Mouse (Mus musculus): Measurements from ENCODE around the gene Tspan13.

Gene Tspan13

GRCm38 (mm10) chr12:36030660-36031363 lies 11.5 kb downstream of the Tspan13 start:
- no peak for DNase-seq

DNA sequence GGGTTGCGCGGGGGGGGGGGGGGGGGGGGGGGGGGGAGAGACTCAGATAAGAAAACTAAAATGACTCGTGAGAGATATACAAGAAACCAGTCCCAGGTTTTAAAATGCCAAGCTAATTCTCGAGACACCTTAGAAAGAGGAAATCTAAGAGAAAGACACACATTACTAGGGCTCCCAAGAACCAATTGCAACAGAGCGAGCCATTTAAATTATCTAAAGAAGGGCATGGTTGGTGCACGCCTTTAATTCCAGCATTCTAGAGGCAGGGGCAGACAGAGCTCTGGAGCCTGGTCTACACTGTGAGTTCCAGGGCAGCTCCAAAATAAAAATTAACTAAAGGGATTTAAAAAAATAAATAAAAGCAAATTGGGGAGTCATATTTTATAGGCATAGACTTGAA lies 12.6 kb downstream of the Tspan13 start:
- DNase-seq: no peak

DNA sequence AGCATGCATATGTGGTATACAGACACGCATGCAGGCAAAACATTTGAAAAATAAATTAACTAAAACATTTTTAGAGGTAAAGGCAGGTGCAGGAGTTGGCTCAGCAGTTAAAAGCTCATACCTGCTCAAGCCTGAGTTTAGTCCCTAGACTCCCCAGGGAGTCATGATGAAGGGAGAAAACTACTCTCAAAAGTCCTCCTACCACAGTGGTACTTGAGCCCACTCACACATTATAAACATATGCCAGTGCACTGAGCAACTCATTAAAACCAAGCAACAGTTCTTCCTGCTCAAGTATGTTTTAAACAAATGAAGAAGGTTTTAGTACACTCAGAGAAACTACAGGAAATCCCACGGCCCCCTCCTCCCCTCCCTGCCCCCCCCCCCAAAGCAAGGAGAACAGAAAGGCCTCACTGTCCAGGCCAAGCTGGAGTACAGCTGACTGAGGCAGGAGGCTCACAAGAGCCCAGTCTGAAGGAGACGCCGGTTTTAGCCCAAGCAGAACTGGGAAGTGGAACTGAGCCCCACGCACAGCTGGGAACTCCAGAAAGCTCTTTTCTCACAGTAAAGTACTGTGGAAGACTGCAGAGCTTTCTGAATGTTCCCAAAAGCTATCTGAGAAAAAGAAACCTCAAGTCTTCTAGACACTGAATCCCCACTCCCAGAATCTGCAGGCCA lies 13.2 kb downstream of the Tspan13 start:
- peak in 1 of 2 experiments; percentile 21 for DNase-seq

DNA sequence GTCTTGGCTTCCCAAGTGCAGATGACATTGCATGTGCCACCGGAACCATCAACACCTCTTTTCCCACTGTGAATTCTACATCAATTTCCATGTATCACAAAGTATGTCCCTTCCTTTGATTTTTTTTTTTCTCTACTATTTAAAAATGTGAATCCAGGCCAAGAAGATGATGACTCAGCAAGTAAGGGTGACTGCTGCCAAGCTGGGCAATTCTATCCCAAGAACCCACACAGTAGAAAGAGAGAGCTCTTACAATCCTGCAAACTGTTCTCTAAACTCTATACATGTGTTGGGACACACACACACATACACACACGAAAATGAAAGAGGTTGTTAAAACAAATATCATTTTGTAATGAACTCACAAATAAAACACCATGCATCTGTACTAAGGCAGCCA lies 15.1 kb downstream of the Tspan13 start:
- no peak for DNase-seq

DNA sequence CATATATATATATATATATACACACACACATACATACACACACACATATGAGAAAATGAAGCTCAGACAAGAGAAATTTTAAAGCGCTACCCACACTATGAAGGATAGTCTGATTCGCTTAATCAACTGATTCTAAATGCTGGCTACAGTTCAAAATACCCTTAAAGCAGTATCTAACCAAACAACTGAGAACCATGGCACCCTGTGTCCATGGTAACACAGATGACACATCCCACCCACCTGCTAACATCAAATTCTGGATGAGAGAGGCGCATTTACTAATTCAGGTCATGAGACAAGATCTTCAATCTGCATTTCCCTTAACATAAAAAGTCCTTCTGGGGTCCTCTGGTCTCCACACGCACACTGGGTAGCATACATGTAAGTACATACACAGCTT lies 16.2 kb downstream of the Tspan13 start:
- no peak for DNase-seq

DNA sequence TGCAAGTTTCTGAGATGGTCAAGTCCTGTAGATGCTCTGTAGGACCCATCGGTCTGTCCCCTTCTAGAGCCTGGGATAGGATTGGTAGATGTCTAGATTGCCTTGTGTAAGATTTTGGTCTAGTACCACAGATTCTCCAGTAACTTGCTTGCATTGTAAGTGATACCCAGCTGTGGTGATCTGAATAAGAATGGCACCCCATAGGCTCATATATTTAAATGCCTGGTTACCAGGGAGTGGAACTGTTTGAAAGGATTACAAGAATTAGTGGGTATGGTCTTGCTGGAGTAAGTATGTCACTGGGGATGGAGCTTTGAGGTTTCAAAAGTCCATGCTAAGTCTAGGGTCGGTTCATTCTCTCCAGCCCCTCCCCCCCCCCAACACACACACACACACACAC lies 21.6 kb downstream of the Tspan13 start:
- DNase-seq: no peak

GRCm38 (mm10) chr12:36020081-36020480 lies 22.2 kb downstream of the Tspan13 start:
- no peak for DNase-seq

DNA sequence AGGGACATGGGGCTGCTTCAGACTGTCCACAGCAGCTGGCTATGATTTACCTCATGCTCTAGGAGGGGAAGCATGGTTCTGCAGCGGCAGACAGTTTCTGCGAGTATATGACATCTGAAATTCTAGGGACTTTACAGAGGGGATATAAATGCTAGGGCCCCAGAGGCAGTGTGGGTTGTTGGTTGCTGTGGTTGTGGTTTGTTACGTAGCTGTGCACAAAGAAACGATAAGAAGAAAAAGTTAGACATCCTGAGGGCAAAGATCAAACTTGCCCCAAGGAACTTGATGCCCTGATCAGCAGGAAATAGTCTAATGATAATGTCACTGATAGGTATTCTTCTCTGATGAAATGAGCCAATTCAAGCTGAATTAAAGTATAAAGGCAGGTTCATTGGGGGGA lies 22.7 kb downstream of the Tspan13 start:
- no peak for DNase-seq

GRCm38 (mm10) chr12:36017791-36018190 lies 24.5 kb downstream of the Tspan13 start:
- no peak for DNase-seq

DNA sequence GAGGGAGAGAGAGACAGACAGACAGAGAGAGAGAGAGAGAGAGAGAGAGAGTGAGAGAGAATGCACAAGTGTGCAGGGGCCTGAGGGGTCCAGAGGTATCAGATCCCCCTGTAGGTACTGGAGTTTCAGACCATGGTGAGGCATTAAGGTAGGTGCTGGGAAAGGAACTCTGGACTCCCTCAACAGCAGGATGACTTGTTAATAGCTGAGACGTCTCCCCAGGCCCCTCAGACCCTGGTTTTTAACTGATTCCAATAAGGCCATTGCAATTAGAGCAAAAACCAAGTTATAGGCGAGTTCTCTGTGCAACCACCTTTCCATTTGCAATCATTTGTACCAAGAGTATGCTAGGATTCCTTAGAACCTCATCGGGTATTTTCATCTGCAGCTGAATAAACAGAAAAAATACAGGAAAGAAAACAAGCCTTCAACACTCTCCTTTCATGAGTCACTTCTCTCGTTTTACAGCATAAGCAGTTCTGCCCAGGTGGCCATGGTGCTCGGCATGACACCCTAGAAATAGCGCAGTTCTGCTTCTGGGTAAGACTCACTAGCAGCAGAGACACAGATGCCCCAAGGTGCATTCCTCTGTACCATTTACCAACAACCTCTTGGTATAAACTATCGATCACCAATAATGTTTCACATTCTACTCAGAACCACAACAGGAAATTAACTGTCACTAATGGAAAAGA lies 28.9 kb downstream of the Tspan13 start:
- DNase-seq: no peak

GRCm38 (mm10) chr12:36008364-36009047 lies 33.8 kb downstream of the Tspan13 start:
- no peak for DNase-seq

- DNase-seq: no peak
Observed at GRCm38 (mm10) chr12:36007581-36007980, 34.7 kb downstream of the Tspan13 start.

- no peak for DNase-seq
Observed at GRCm38 (mm10) chr12:36004714-36005113, 37.6 kb downstream of the Tspan13 start.

DNA sequence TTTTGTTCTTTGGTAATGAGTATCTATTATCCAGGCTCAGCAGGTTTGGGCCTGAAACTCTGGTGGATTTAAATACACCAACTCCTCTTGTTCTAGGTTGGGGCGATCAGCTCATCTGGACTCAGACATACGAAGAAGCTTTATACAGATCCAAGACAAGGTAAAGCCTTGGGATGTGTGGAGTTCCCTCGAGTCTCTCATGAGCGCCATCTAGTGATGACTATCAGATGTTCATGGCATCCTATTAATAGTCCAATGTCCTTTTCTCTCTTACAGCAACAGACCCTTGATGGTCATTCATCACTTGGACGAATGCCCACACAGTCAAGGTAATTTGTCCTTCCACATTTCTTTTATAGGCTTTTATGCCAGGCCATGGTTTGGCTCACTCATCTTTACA lies 46.5 kb downstream of the Tspan13 start:
- no peak for DNase-seq

- no peak for DNase-seq
Observed at GRCm38 (mm10) chr12:35994098-35994497, 48.2 kb downstream of the Tspan13 start.

GRCm38 (mm10) chr12:35993583-35993982 lies 48.7 kb downstream of the Tspan13 start:
- no peak for DNase-seq

- DNase-seq: no peak
Observed at GRCm38 (mm10) chr12:35992711-35993110, 49.6 kb downstream of the Tspan13 start, which contains the start of gene Agr2. Gene Agr2 (plus strand): TSS chr12:35992907.

DNA sequence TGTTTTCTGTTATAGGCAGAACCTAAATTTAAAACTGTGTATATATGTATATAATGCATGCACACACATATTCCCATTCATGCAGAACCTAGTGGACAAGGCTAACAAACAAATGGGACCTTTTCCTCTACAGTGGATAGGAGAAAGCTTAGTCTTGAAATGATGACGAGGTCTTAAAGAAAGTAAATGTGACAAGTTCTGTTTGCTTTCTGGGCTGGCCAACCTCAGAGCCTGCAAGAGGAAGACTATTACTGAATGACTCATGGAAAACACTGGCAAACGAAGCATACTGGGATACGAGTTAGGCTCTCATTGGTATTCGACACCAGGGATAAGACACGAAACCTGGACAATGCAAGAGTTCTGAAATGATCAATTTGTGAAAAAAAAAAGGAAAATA lies 57.6 kb downstream of the Tspan13 start:
- DNase-seq: no peak

DNA sequence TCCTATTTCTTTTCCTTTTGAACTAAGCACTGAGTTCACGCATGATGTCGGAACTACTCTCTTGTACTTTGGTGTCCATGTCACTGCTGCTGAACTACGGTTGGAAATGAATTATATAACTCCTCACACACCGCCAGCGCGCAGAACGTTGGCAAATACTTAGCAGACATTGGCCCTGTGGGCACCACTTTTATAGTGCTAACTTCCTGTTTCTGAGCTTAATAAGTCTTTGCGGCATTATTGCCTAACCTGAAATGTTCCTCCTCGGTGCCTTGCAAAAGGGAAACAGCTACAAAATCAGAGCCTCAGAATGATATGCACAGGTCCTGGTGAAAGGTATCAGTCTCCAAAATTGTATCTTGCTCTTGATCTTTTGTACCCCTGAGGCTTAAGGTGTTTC lies 58.8 kb downstream of the Tspan13 start:
- peak in 1 of 2 experiments; percentile 21 for DNase-seq

DNA sequence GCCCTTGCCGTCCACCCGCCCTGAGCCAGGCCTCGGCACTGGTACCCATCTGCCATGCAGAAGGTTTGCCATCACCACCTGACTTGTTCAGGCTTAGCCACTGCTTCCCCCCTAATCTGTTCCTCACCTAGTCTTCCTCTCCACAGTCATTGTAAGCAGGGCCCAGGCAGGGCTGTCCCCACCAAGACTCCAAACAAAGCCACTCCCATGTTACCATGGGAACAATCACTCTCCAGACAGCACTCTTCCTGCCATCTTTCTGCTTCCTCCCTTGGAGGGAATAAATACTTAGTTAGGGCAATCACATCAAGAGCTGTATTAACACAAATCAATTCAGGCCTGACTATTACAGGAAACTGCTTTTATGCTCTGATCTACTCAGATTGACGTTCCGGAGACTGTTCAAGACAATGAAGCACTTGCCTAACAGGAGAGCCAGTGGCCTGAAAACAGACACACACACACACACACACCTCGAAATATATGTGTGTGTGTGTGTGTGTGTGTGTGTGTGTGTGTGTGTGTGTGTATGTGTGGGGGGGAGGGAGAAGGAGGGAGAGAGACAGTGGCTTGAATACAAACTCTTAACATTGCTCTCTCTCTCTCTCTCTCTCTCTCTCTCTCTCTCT lies 60.5 kb downstream of the Tspan13 start:
- DNase-seq: no peak

DNA sequence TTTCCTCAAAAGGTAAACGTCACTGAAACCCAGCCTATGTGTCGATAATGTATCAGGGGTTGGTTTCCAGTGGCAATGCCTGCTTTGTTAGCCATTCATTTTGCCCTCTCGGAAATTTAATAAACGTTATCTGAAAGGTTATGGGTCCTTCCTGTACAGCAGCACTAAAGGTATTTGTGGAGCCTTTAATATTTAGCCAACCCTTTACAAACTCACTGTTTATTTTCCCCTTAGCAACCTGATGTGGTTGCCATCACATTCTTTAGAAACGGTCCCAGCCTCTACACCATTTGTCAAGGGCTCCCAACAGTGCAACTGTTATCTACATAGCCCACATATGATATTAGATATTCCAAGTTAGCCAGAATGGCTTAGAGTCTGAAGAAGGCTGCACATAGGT lies 62.7 kb downstream of the Tspan13 start:
- DNase-seq: no peak

- DNase-seq: no peak
Observed at GRCm38 (mm10) chr12:35977633-35978246, 64.6 kb downstream of the Tspan13 start.
